Mouse (Mus musculus) spleen, adult 2 months (tissue): Measurements from ENCODE around the gene Spata33. TPM values are rescaled to one million over a fixed set of nuclear protein-coding genes. Genes with fewer than 3 reads are reported as not detected.

ENCODE experiments used
- DNase-seq, 2 experiments: peaks; one replicate each; pipeline versions ENCODE4 v3.0.0 to v3.0.0-alpha.2; 2012 to 2021; ENCODE audit warnings: low spot score in 2 of 2, low read depth in 1 of 2
- H3K27ac ChIP-seq: fragments of 200-500 bp; 2 replicates; pipeline ENCODE4 v1.5.1; 2012; ENCODE audit warnings: low read length, inconsistent platforms; ENCODE audit not compliant: insufficient read depth
- H3K27me3 ChIP-seq: fragments of 200-500 bp; 2 replicates; pipeline ENCODE4 v1.6.1; 2012; ENCODE audit warnings: mild to moderate bottlenecking, moderate library complexity, low read length, inconsistent platforms; ENCODE audit not compliant: control insufficient read depth, insufficient read depth
- H3K36me3 ChIP-seq: fragments of 200-500 bp; 2 replicates; pipeline ENCODE4 v1.6.1; 2012; ENCODE audit warnings: mild to moderate bottlenecking, low read length, inconsistent platforms; ENCODE audit not compliant: control insufficient read depth, insufficient read depth
- H3K4me1 ChIP-seq: fragments of 200-500 bp; 2 replicates; pipeline ENCODE4 v1.6.1; 2011; ENCODE audit warnings: inconsistent platforms; ENCODE audit not compliant: control insufficient read depth, insufficient read depth, insufficient read length
- H3K4me3 ChIP-seq: fragments of 200-500 bp; 2 replicates; pipeline ENCODE4 v1.5.1; 2011; ENCODE audit warnings: mild to moderate bottlenecking, inconsistent platforms; ENCODE audit not compliant: insufficient read depth, insufficient read length; ENCODE audit errors: extremely low read depth
- CTCF ChIP-seq: fragments of 200-500 bp; IDR thresholded peaks from 2 replicates; pipeline ENCODE4 v1.5.1; 2011; ENCODE audit warnings: mild to moderate bottlenecking, inconsistent platforms; ENCODE audit not compliant: insufficient read depth, insufficient read length, insufficient replicate concordance; ENCODE audit errors: extremely low read depth
- POLR2A ChIP-seq: fragments of 200-500 bp; IDR thresholded peaks from 2 replicates; pipeline ENCODE4 v1.6.1; 2011; ENCODE audit warnings: low read depth, low read length, inconsistent platforms
- WGBS: fragments of 180-500 bp; shearing (Covaris S2); methylation state at CpG from one replicate; pipeline ENCODE4 v1.1.7; 2018; 5-methylcytosine and 5-hydroxymethylcytosine counted together
- polyA plus RNA-seq: library from polyadenylated mRNA; depleted of rRNA; stranded (reverse); fragments of >200 nt; gene quantifications from 2 replicates; pipeline ENCODE4 v1.2.3, GENCODE M21; 2012; rRNA removed

Spata33 gene
- polyA plus RNA-seq, 1 experiment: 0.42 TPM

GRCm38 (mm10) chr8:123267926-123268656 is 55.5 kb downstream of the Spata33 start:
- DNase-seq: no peak
- no peaks in the 10 kb centered on the region for H3K4me1 ChIP-seq
- H3K36me3 ChIP-seq: peaks cover 48% of the 10 kb centered on the region
- H3K27me3 ChIP-seq: no peaks in the 10 kb centered on the region
- 96% methylated on average over 14 of the region's 14 CpGs for WGBS
- no peak overlapping the region for H3K4me3 ChIP-seq
- TF ChIP-seq CTCF (no peak), POLR2A (no peak)
- H3K27ac ChIP-seq: no peak overlapping the region

- H3K36me3 ChIP-seq: peaks cover 30% of the 10 kb centered on the region
- no peak overlapping the region for H3K27ac ChIP-seq
- no peaks in the 10 kb centered on the region for H3K4me1 ChIP-seq
- DNase-seq: no peak
- H3K4me3 ChIP-seq: no peak overlapping the region
- no peaks in the 10 kb centered on the region for H3K27me3 ChIP-seq
- WGBS: 96% methylated on average over 10 of the region's 10 CpGs
- TF ChIP-seq POLR2A: no peak
- TF ChIP-seq CTCF: no peak
These were observed 58.5 kb downstream of the Spata33 start for GRCm38 (mm10) chr8:123271147-123271546.

Other genes with a start within 250 kb of the Spata33 start
- gene Ankrd11, start 170.6 kb upstream of the Spata33 start, polyA plus RNA-seq: 76.3 and 77.7 TPM in 2 replicates
- gene Spg7, start 149.9 kb upstream of the Spata33 start, polyA plus RNA-seq: 62.6 and 74.1 TPM in 2 replicates
- gene Rpl13, start 110.5 kb upstream of the Spata33 start, polyA plus RNA-seq: 2,207 and 4,905 TPM in 2 replicates
- 2.5 and 2.9 TPM in 2 replicates for gene Cpne7, start 95.5 kb upstream of the Spata33 start, polyA plus RNA-seq
- gene Sult5a1, start 54.5 kb upstream of the Spata33 start, polyA plus RNA-seq: 0.42 and 0.92 TPM in 2 replicates
- gene Dpep1, start 26.6 kb upstream of the Spata33 start, polyA plus RNA-seq: 1.3 and 1.6 TPM in 2 replicates
- 70.5 and 85.0 TPM in 2 replicates for gene Chmp1a, start 69 bp upstream of the Spata33 start, polyA plus RNA-seq
- 39.2 and 45.2 TPM in 2 replicates for gene Cdk10, start 12.0 kb downstream of the Spata33 start, polyA plus RNA-seq
- 12.1 and 13.9 TPM in 2 replicates for gene Spata2l, start 23.4 kb downstream of the Spata33 start, polyA plus RNA-seq
- gene Zfp276, start 41.4 kb downstream of the Spata33 start, polyA plus RNA-seq: 32.6 and 38.7 TPM in 2 replicates
- gene Vps9d1, start 41.5 kb downstream of the Spata33 start, polyA plus RNA-seq: 55.7 and 110 TPM in 2 replicates
- gene Fanca, start 105.7 kb downstream of the Spata33 start, polyA plus RNA-seq: 55.7 and 76.1 TPM in 2 replicates
- gene Spire2, start 119.9 kb downstream of the Spata33 start, polyA plus RNA-seq: 0.88 and 1.1 TPM in 2 replicates
- gene Tcf25, start 160.9 kb downstream of the Spata33 start, polyA plus RNA-seq: 137 and 149 TPM in 2 replicates
- not detected in 2 replicates for gene Mc1r, start 194.3 kb downstream of the Spata33 start, polyA plus RNA-seq
- 2.7 and 3.9 TPM in 2 replicates for gene Tubb3, start 198.6 kb downstream of the Spata33 start, polyA plus RNA-seq
- 13.5 and 14.9 TPM in 2 replicates for gene Def8, start 210.7 kb downstream of the Spata33 start, polyA plus RNA-seq